Mouse (Mus musculus) testis, adult 2 months (tissue): ENCODE data around the gene Gnao1. TPM values are rescaled to one million over a fixed set of nuclear protein-coding genes. Genes with fewer than 3 reads are reported as not detected.

Experiments used
- H3K27ac ChIP-seq: fragments of 200-500 bp; 2 replicates; pipeline ENCODE4 v1.5.1; 2012; ENCODE audit warnings: low read depth, low read length; ENCODE audit not compliant: control insufficient read depth, insufficient read depth
- H3K27me3 ChIP-seq: fragments of 200-500 bp; 2 replicates; pipeline ENCODE4 v1.6.1; 2012; ENCODE audit warnings: mild to moderate bottlenecking, low read length, moderate library complexity; ENCODE audit not compliant: control insufficient read depth, insufficient read depth
- H3K36me3 ChIP-seq: fragments of 200-500 bp; 2 replicates; pipeline ENCODE4 v1.6.1; 2012; ENCODE audit warnings: mild to moderate bottlenecking, low read length; ENCODE audit not compliant: control insufficient read depth, insufficient read depth
- H3K4me1 ChIP-seq: fragments of 200-500 bp; 2 replicates; pipeline ENCODE4 v1.6.1; 2012; ENCODE audit warnings: low read length; ENCODE audit not compliant: control insufficient read depth, insufficient read depth
- H3K4me3 ChIP-seq: fragments of 200-500 bp; 2 replicates; pipeline ENCODE4 v1.5.1; 2012; ENCODE audit warnings: low read depth, mild to moderate bottlenecking, low read length, moderate library complexity, mixed read lengths; ENCODE audit not compliant: control insufficient read depth
- CTCF ChIP-seq: fragments of 200-500 bp; IDR thresholded peaks from 2 replicates; pipeline ENCODE4 v1.5.1; 2012; ENCODE audit warnings: low read depth, mild to moderate bottlenecking, inconsistent platforms, low read length, moderate library complexity; ENCODE audit not compliant: control insufficient read depth, insufficient read depth, insufficient replicate concordance
- POLR2A ChIP-seq: fragments of 200-500 bp; IDR thresholded peaks from 2 replicates; pipeline ENCODE4 v1.6.1; 2012; ENCODE audit warnings: low read depth, mild to moderate bottlenecking, inconsistent platforms, low read length, moderate library complexity; ENCODE audit not compliant: control insufficient read depth
- polyA plus RNA-seq: library from polyadenylated mRNA; depleted of rRNA; stranded (reverse); fragments of >200 nt; gene quantifications from 2 replicates; pipeline ENCODE4 v1.2.3, GENCODE M21; 2012

The Gnao1 gene
- polyA plus RNA-seq, 1 experiment = 27.0 TPM

- Histone ChIP-seq H3K4me3 (no peak overlapping the region), H3K27ac (no peak overlapping the region), H3K36me3 (no peaks in the 10 kb centered on the region), H3K27me3 (no peaks in the 10 kb centered on the region), H3K4me1 (no peaks in the 10 kb centered on the region)
- no peak for TF ChIP-seq POLR2A
- no peak for TF ChIP-seq CTCF
Measured at GRCm38 (mm10) chr8:93881381-93881780, 71.6 kb downstream of the Gnao1 start.

- TF ChIP-seq CTCF (no peak), POLR2A (no peak)
Measured at GRCm38 (mm10) chr8:93883241-93883640, 73.5 kb downstream of the Gnao1 start.

GRCm38 (mm10) chr8:93883771-93884170 lies 74.0 kb downstream of the Gnao1 start:
- Histone ChIP-seq H3K4me1 (no peaks in the 10 kb centered on the region), H3K4me3 (no peak overlapping the region), H3K36me3 (no peaks in the 10 kb centered on the region), H3K27ac (no peak overlapping the region), H3K27me3 (no peaks in the 10 kb centered on the region)
- TF ChIP-seq POLR2A = no peak
- TF ChIP-seq CTCF = no peak

More at GRCm38 (mm10) chr8:93883241-93883640, 73.5 kb downstream of the Gnao1 start:
- Histone ChIP-seq H3K4me3 (no peak overlapping the region), H3K27me3 (no peaks in the 10 kb centered on the region), H3K27ac (no peak overlapping the region), H3K36me3 (no peaks in the 10 kb centered on the region), H3K4me1 (no peaks in the 10 kb centered on the region)

- Histone ChIP-seq H3K27ac (no peak overlapping the region), H3K4me3 (no peak overlapping the region), H3K36me3 (no peaks in the 10 kb centered on the region), H3K4me1 (no peaks in the 10 kb centered on the region), H3K27me3 (no peaks in the 10 kb centered on the region)
- no peak for TF ChIP-seq CTCF
- TF ChIP-seq POLR2A = no peak
Measured at GRCm38 (mm10) chr8:93884316-93884715, 74.5 kb downstream of the Gnao1 start.

- Histone ChIP-seq H3K36me3 (no peaks in the 10 kb centered on the region), H3K4me1 (no peaks in the 10 kb centered on the region), H3K4me3 (no peak overlapping the region), H3K27me3 (no peaks in the 10 kb centered on the region), H3K27ac (no peak overlapping the region)
- TF ChIP-seq CTCF = no peak
- TF ChIP-seq POLR2A = no peak
Measured at GRCm38 (mm10) chr8:93886181-93886580, 76.4 kb downstream of the Gnao1 start.

- TF ChIP-seq CTCF (no peak), POLR2A (no peak)
- Histone ChIP-seq H3K27me3 (no peaks in the 10 kb centered on the region), H3K36me3 (no peaks in the 10 kb centered on the region), H3K4me3 (no peak overlapping the region), H3K4me1 (no peaks in the 10 kb centered on the region), H3K27ac (no peak overlapping the region)
Measured at GRCm38 (mm10) chr8:93888150-93888676, 78.4 kb downstream of the Gnao1 start.

GRCm38 (mm10) chr8:93888702-93889480 lies 79.1 kb downstream of the Gnao1 start:
- Histone ChIP-seq H3K27me3 (no peaks in the 10 kb centered on the region), H3K4me3 (no peak overlapping the region), H3K27ac (no peak overlapping the region), H3K36me3 (no peaks in the 10 kb centered on the region), H3K4me1 (no peaks in the 10 kb centered on the region)
- TF ChIP-seq CTCF = no peak
- TF ChIP-seq POLR2A = no peak
